Mouse (Mus musculus): ENCODE measurements at regions not wholly inside any gene's neighbourhood (a gene's known extent, or its start where the extent isn't known, plus 50 kb on each side); places are given as distances from the start of the nearest gene placed in this dataset.
A peak's percentile ranks its signal among the peaks of the same experiment; 100 is the strongest.
"Not testable (repeated sequence)": the region's sequence is repeated elsewhere in the genome, so short reads cannot be mapped to it uniquely, and the experiment has no call there.

DNA sequence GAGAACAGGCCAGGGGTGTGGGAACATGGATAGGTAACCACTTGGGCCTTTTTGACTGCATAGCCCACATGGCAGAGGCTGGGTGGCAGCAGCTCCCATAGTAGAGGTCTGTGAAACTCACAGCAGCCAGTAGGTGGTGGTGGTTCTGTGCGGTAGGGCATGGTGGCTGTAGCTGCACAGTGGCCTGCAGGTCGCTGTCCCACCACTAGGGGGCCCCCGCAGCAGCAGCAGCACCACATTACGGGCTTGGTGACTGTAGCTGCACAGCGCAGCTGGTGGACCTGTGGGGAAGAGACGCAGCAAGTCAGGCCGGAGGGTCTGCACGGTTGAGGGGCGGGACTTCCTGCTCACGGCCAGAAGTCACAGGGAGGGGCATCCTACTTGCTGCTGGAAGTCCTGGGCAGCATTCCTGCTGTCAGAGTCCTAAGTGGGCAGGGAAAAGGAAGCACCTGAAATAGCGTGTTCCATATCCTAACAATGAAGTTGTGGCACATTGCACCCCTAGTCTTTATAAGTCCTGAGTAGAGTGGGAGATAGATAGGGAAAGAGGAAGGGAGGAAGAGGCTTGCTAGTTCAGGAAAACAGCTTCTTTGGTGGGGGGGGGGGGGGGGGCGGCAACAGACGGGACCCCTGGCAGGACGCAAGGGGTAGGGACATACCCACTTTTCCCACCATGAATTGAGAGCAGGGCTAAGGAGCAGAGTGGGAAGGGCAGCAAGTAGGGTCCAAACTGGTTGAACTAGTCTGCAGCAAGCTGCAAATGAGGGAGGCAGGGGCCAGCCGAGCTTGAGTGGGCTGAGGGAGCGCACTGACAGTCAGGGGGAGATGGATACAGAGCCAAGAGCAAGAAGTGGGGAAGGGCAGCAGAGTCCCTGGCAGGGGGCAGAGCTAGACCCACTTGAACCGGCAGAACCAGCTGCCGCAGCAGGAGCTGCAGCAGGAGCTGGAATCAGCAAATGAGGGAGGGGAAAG lies 141.4 kb downstream of the Zxdb start:
- Histone ChIP-seq H3K9me3 (replicated peaks) (no peaks in the 10 kb centered on the region), H3K27me3 (ENCODE audit: low read depth, poor library complexity, severe bottlenecking) (no peaks in the 10 kb centered on the region), H3K4me1 (no peaks in the 10 kb centered on the region), H3K4me3 (peak overlapping the region; percentile 55), H3K36me3 (no peaks in the 10 kb centered on the region), H3K27ac (replicated peaks) (peak overlapping the region; percentile 64)
- DNase-seq (ENCODE audit: low spot score): peak; percentile 89
- 21% methylated on average over 17 of the region's 18 CpGs for WGBS

DNA sequence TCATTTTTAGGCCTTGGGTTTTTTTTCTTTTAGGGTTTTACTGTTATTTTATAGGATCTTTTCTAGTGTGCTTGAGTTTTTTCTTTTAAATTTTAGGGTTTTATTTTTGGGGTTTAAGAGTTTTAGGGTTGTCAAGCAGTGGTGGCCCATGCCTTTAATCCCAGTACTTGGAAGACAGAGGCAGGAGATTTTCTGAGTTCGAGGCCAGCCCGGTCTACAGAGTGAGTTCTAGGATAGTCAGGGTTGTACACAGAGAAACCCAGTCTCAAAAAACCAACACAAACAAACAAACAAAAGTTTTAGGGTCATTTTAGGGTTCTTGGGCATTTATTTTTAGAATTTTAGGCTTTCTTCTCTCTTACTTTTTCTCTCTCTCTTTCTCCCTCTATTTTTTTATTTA lies 142.9 kb downstream of the Spin4 start:
- H3K27me3 ChIP-seq (ENCODE audit: low read depth, poor library complexity, severe bottlenecking); H3K36me3 ChIP-seq; H3K27ac ChIP-seq (replicated peaks); H3K4me1 ChIP-seq; H3K4me3 ChIP-seq; DNase-seq (ENCODE audit: low spot score); H3K9me3 ChIP-seq (replicated peaks): not testable (repeated sequence)
- WGBS: 92% methylated on average over 2 of the region's 2 CpGs

Measured in midbrain, embryonic 10.5 days (tissue).